Mouse (Mus musculus): ENCODE data around the gene Hist1h3c. TPM values are rescaled to one million over a fixed set of nuclear protein-coding genes. Genes with fewer than 3 reads are reported as not detected.
"Not testable (repeated sequence)": the region's sequence is repeated elsewhere in the genome, so short reads cannot be mapped to it uniquely, and the experiment has no call there.

Hist1h3c gene
- polyA plus RNA-seq, 1 experiment: 6.1 TPM

- peak overlapping the region; percentile 7 for H3K4me3 ChIP-seq (ENCODE audit: insufficient read depth, poor library complexity, severe bottlenecking)
- no peaks in the 10 kb centered on the region for H3K79me3 ChIP-seq (ENCODE audit: low read depth)
- no peaks in the 10 kb centered on the region for H3K27me3 ChIP-seq (ENCODE audit: control insufficient read depth, insufficient read depth, insufficient read length)
- no peaks in the 10 kb centered on the region for H3K79me2 ChIP-seq (ENCODE audit: control insufficient read depth, insufficient read depth)
- TF ChIP-seq CEBPB (IDR thresholded peaks at IDR 0.05; ENCODE audit: low read depth): no peak
- no peak for TF ChIP-seq FOSL1 (IDR thresholded peaks at IDR 0.05; ENCODE audit: insufficient read depth, low read length, poor library complexity, severe bottlenecking)
- TF ChIP-seq USF1 (IDR thresholded peaks at IDR 0.05; ENCODE audit: low read depth): no peak
- no peak for TF ChIP-seq CTCF (IDR thresholded peaks at IDR 0.05; ENCODE audit: control insufficient read depth, insufficient read depth, insufficient read length)
- no peak for TF ChIP-seq MAX (IDR thresholded peaks at IDR 0.05)
- no peak for TF ChIP-seq MYOD1 (IDR thresholded peaks at IDR 0.05; ENCODE audit: control insufficient read depth, insufficient read length, low read depth)
- TF ChIP-seq MYOG (IDR thresholded peaks at IDR 0.05; ENCODE audit: control insufficient read depth, extremely low read depth, insufficient read length): no peak
- H3K36me3 ChIP-seq (ENCODE audit: control insufficient read depth, insufficient read depth): no peaks in the 10 kb centered on the region
- peak overlapping the region; percentile 59 for H3ac ChIP-seq (ENCODE audit: control insufficient read depth, insufficient read length, low read depth)
These were observed 7.4 kb upstream of the Hist1h3c start for GRCm38 (mm10) chr13:23752742-23753172.

- not testable (repeated sequence) for H3K27me3 ChIP-seq (ENCODE audit: control insufficient read depth, insufficient read depth, insufficient read length); H3K36me3 ChIP-seq (ENCODE audit: control insufficient read depth, insufficient read depth); H3K79me3 ChIP-seq (ENCODE audit: low read depth); H3K79me2 ChIP-seq (ENCODE audit: control insufficient read depth, insufficient read depth)
- Histone ChIP-seq H3K4me3 (ENCODE audit: insufficient read depth, poor library complexity, severe bottlenecking) (peak within 1 kb of the TSS; percentile 14), H3ac (ENCODE audit: control insufficient read depth, insufficient read length, low read depth) (peak within 1 kb of the TSS; percentile 67)
These were observed 6.8 kb upstream of the Hist1h3c start, which contains the start of gene Hist1h3b for GRCm38 (mm10) chr13:23752067-23752741. Gene Hist1h3b, plus strand, starts transcription at chr13:23752267.

DNA sequence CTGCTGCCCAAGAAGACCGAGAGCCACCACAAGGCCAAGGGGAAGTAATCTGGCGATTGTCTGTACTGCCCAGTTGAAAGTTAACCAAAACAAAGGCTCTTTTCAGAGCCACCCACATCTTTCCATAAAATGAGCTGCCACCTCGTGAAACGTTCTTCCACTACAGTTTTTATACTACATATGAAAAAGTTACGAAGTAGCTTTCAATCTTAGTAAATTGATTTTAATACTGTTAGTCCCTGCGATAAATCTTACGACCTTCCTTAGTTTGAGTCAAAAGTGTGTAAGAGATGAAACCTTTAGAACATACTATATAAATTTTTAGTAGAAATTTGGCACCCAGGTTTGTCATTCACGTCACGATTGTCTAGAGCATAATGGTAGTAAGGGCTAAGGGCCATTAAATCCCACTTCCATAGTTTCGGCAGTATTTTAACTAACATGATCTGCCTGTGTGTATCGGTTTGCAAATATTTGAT lies 6.1 kb upstream of the Hist1h3c start:
- H3K4me3 ChIP-seq (ENCODE audit: insufficient read depth, poor library complexity, severe bottlenecking): peak overlapping the region; percentile 14
- H3K79me2 ChIP-seq (ENCODE audit: control insufficient read depth, insufficient read depth): no peaks in the 10 kb centered on the region
- TF ChIP-seq CTCF (IDR thresholded peaks at IDR 0.05; ENCODE audit: control insufficient read depth, insufficient read depth, insufficient read length) (no peak), MYOG (IDR thresholded peaks at IDR 0.05; ENCODE audit: control insufficient read depth, extremely low read depth, insufficient read length) (no peak), MYOD1 (IDR thresholded peaks at IDR 0.05; ENCODE audit: control insufficient read depth, insufficient read length, low read depth) (no peak), MAX (IDR thresholded peaks at IDR 0.05) (no peak), CEBPB (IDR thresholded peaks at IDR 0.05; ENCODE audit: low read depth) (no peak), FOSL1 (IDR thresholded peaks at IDR 0.05; ENCODE audit: insufficient read depth, low read length, poor library complexity, severe bottlenecking) (no peak), USF1 (IDR thresholded peaks at IDR 0.05; ENCODE audit: low read depth) (no peak)
- no peaks in the 10 kb centered on the region for H3K36me3 ChIP-seq (ENCODE audit: control insufficient read depth, insufficient read depth)
- no peaks in the 10 kb centered on the region for H3K27me3 ChIP-seq (ENCODE audit: control insufficient read depth, insufficient read depth, insufficient read length)
- H3ac ChIP-seq (ENCODE audit: control insufficient read depth, insufficient read length, low read depth): peak overlapping the region; percentile 67
- no peaks in the 10 kb centered on the region for H3K79me3 ChIP-seq (ENCODE audit: low read depth)

DNA sequence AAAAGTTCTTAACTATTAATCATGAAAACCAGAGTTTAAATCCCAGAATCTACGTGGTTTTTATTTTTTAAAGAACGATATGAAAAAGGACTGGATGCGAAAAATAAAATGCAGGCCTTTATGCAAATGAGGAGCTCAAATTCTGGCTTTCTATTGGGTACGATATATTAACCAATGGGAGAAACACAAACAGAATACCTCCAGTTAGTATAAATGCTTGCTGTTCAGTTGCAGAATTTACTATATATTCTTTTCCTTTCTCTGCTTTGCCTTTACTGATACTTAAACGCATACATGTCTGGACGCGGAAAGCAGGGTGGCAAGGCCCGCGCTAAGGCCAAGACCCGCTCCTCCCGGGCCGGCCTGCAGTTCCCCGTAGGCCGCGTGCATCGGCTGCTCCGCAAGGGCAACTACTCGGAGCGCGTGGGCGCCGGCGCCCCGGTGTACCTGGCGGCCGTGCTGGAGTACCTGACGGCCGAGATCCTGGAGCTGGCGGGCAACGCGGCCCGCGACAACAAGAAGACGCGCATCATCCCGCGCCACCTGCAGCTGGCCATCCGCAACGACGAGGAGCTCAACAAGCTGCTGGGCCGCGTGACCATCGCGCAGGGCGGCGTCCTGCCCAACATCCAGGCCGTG lies 5.6 kb upstream of the Hist1h3c start, which contains the start of gene Hist1h2ab:
Hist1h2ab (plus strand) TSS at position 288 of the 639 bp plus-strand sequence.
- peak; percentile 10 for TF ChIP-seq CEBPB (IDR thresholded peaks at IDR 0.05; ENCODE audit: low read depth)
- H3K36me3 ChIP-seq (ENCODE audit: control insufficient read depth, insufficient read depth); H3K27me3 ChIP-seq (ENCODE audit: control insufficient read depth, insufficient read depth, insufficient read length); H3K79me3 ChIP-seq (ENCODE audit: low read depth); H3K79me2 ChIP-seq (ENCODE audit: control insufficient read depth, insufficient read depth): not testable (repeated sequence)
- H3ac ChIP-seq (ENCODE audit: control insufficient read depth, insufficient read length, low read depth): peak within 1 kb of the TSS; percentile 67
- H3K4me3 ChIP-seq (ENCODE audit: insufficient read depth, poor library complexity, severe bottlenecking): peak within 1 kb of the TSS; percentile 14

DNA sequence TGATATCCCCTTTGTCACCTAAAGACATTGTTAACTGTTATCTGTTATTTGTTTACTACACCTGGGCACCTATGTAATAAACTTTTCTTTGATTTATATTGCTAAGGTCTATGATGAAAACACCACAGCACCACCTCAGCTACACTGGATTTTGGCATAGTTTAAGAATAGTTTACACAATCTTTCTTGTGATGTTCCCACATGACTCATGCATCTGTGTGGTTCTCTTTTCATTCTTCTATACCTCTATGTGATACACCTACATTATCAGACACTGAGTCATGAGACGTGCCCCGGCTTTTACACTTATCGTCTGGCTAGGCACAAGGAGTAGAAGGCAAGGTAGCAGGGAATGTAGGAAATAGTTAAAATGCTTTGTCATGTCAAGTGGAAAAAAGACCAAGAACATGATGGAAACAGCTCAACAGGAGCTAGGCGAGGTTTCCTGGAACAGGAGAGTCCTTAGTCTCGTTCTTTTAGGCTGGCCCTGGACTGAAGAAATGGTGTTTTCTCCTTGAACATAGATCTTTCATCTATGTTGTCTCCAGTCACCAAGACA lies 4.2 kb upstream of the Hist1h3c start:
- Histone ChIP-seq H3ac (ENCODE audit: control insufficient read depth, insufficient read length, low read depth) (no peak overlapping the region), H3K79me2 (ENCODE audit: control insufficient read depth, insufficient read depth) (no peaks in the 10 kb centered on the region), H3K27me3 (ENCODE audit: control insufficient read depth, insufficient read depth, insufficient read length) (no peaks in the 10 kb centered on the region), H3K79me3 (ENCODE audit: low read depth) (no peaks in the 10 kb centered on the region), H3K36me3 (ENCODE audit: control insufficient read depth, insufficient read depth) (no peaks in the 10 kb centered on the region), H3K4me3 (ENCODE audit: insufficient read depth, poor library complexity, severe bottlenecking) (no peak overlapping the region)
- TF ChIP-seq USF1 (IDR thresholded peaks at IDR 0.05; ENCODE audit: low read depth) (no peak), MYOD1 (IDR thresholded peaks at IDR 0.05; ENCODE audit: control insufficient read depth, insufficient read length, low read depth) (no peak), MYOG (IDR thresholded peaks at IDR 0.05; ENCODE audit: control insufficient read depth, extremely low read depth, insufficient read length) (no peak), FOSL1 (IDR thresholded peaks at IDR 0.05; ENCODE audit: insufficient read depth, low read length, poor library complexity, severe bottlenecking) (peak; percentile 24), MAX (IDR thresholded peaks at IDR 0.05) (no peak), CEBPB (IDR thresholded peaks at IDR 0.05; ENCODE audit: low read depth) (peak; percentile 67)

DNA sequence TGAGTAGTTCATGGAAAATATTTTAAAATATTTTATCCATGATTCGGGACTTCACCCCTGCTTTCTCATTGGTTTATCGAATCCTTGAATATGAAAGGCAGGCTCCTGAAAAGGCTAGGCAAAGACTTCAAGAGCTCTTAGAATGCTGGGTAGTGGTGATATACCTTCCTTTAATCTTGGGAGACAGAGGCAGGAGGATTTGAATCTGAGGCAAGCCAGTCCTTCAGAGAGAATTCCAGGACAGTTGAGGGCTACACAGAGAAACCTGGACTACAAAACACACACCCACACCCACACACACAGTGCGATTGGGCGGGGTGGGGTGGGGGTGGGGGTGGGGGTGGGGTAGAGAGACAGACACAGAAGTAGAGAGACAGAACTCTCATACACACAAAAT lies 2.5 kb upstream of the Hist1h3c start:
- Histone ChIP-seq H3K79me2 (ENCODE audit: control insufficient read depth, insufficient read depth) (no peaks in the 10 kb centered on the region), H3K4me3 (ENCODE audit: insufficient read depth, poor library complexity, severe bottlenecking) (no peak overlapping the region), H3K79me3 (ENCODE audit: low read depth) (no peaks in the 10 kb centered on the region), H3K36me3 (ENCODE audit: control insufficient read depth, insufficient read depth) (no peaks in the 10 kb centered on the region), H3K27me3 (ENCODE audit: control insufficient read depth, insufficient read depth, insufficient read length) (no peaks in the 10 kb centered on the region), H3ac (ENCODE audit: control insufficient read depth, insufficient read length, low read depth) (no peak overlapping the region)
- no peak for TF ChIP-seq MAX (IDR thresholded peaks at IDR 0.05)
- no peak for TF ChIP-seq MYOD1 (IDR thresholded peaks at IDR 0.05; ENCODE audit: control insufficient read depth, insufficient read length, low read depth)
- TF ChIP-seq USF1 (IDR thresholded peaks at IDR 0.05; ENCODE audit: low read depth): no peak
- TF ChIP-seq CEBPB (IDR thresholded peaks at IDR 0.05; ENCODE audit: low read depth): no peak
- no peak for TF ChIP-seq FOSL1 (IDR thresholded peaks at IDR 0.05; ENCODE audit: insufficient read depth, low read length, poor library complexity, severe bottlenecking)
- no peak for TF ChIP-seq MYOG (IDR thresholded peaks at IDR 0.05; ENCODE audit: control insufficient read depth, extremely low read depth, insufficient read length)
- TF ChIP-seq CTCF (IDR thresholded peaks at IDR 0.05; ENCODE audit: control insufficient read depth, insufficient read depth, insufficient read length): no peak
